Mouse (Mus musculus) small intestine, adult 2 months (tissue): ENCODE measurements at regions not wholly inside any gene's neighbourhood (a gene's known extent, or its start where the extent isn't known, plus 50 kb on each side); places are given as distances from the start of the nearest gene placed in this dataset.

ENCODE experiments used
- CTCF ChIP-seq: fragments of 200-500 bp; IDR thresholded peaks from 2 replicates; pipeline ENCODE4 v1.5.1; 2012; ENCODE audit warnings: low read depth, mild to moderate bottlenecking, control low read depth, inconsistent platforms, low read length, moderate library complexity, mixed read lengths; ENCODE audit not compliant: insufficient replicate concordance, insufficient read length; ENCODE audit errors: extremely low read depth
- POLR2A ChIP-seq: fragments of 200-500 bp; IDR thresholded peaks from 2 replicates; pipeline ENCODE4 v1.6.1; 2012; ENCODE audit warnings: low read depth, mild to moderate bottlenecking, control low read depth, inconsistent platforms, low read length, moderate library complexity

GRCm38 (mm10) chr8:87093716-87094115 lies 208.7 kb upstream of the N4bp1 start:
- TF ChIP-seq CTCF (no peak), POLR2A (no peak)
